Mouse (Mus musculus) intestine, embryonic 16.5 days (tissue): ENCODE data around the gene Zscan4e. TPM values are rescaled to one million over a fixed set of nuclear protein-coding genes. Genes with fewer than 3 reads are reported as not detected.
"Not testable (repeated sequence)": the region's sequence is repeated elsewhere in the genome, so short reads cannot be mapped to it uniquely, and the experiment has no call there.

Experiments used
- ATAC-seq: fragments of 200-750 bp; cut with Nextera tagmentation; 2 replicates; pipeline ENCODE4 v1.8.0; 2017; ENCODE audit warnings: moderate TSS enrichment, moderate library complexity
- H3K27ac ChIP-seq: fragments of 300-500 bp; sonication (generic); 2 replicates; pipeline ENCODE4 v1.5.1; 2014; ENCODE audit warnings: mild to moderate bottlenecking, low read length
- H3K27me3 ChIP-seq: fragments of 300-500 bp; sonication (generic); replicated peaks from 2 replicates; pipeline ENCODE4 v1.6.1; 2014; ENCODE audit warnings: low read length, control low read depth, mixed read lengths; ENCODE audit not compliant: control insufficient read depth, insufficient read depth
- H3K36me3 ChIP-seq: fragments of 300-500 bp; sonication (generic); 2 replicates; pipeline ENCODE4 v1.6.1; 2014; ENCODE audit warnings: low read length, control low read depth; ENCODE audit not compliant: control insufficient read depth, insufficient read depth
- H3K4me1 ChIP-seq: fragments of 300-500 bp; sonication (generic); 2 replicates; pipeline ENCODE4 v1.6.1; 2014; ENCODE audit warnings: low read length, control low read depth, mixed read lengths; ENCODE audit not compliant: control insufficient read depth, insufficient read depth
- H3K4me2 ChIP-seq: fragments of 300-500 bp; sonication (generic); 2 replicates; pipeline ENCODE4 v1.6.1; 2014; ENCODE audit warnings: low read depth, low read length, control low read depth
- H3K4me3 ChIP-seq: fragments of 300-500 bp; sonication (generic); 2 replicates; pipeline ENCODE4 v1.5.1; 2014; ENCODE audit warnings: mild to moderate bottlenecking, low read length
- H3K9ac ChIP-seq: fragments of 300-500 bp; sonication (generic); 2 replicates; pipeline ENCODE4 v1.6.1; 2014; ENCODE audit warnings: low read depth, low read length
- H3K9me3 ChIP-seq: fragments of 300-500 bp; sonication (generic); 2 replicates; pipeline ENCODE4 v1.6.1; 2016; ENCODE audit warnings: low read length, control low read depth; ENCODE audit not compliant: control insufficient read depth
- microRNA-seq: library from miRNA; unstranded; fragments of <30 nt; microRNA quantifications from one replicate; pipeline ENCODE4, GENCODE M21; 2016
- polyA plus RNA-seq: library from polyadenylated mRNA; unstranded; fragments of >200 nt; fragmentation: Nextera tagmentation; extraction: Ambion mirVana; gene quantifications from 2 replicates; pipeline ENCODE4 v1.2.1, GENCODE M21; 2015

Zscan4e gene
- not detected in 2 replicates for polyA plus RNA-seq

DNA sequence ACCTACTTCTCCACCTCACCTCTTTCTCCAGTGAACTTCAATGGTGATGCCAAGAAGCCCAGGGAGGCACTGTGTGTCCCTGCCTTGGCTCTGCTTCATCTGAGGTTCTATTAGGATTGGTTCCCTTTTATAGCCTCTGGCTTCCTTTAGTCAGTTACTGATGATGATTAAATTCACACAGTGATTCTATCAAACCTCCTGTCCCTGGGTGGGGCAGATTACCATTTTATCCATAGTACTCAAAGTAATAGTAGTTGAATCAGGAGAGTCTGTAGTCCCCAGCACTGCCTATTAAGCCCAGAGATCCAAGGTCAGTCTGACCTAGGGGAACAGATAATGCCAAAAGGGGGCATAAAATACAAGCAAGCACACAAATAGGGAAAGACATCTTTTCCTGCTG is at the start of gene Zscan4e:
TSS of gene Zscan4e (minus strand) at position 101 of the 400 bp plus-strand sequence.
- ATAC-seq, H3K4me1 ChIP-seq, H3K27me3 ChIP-seq, H3K27ac ChIP-seq, H3K9ac ChIP-seq, H3K4me2 ChIP-seq, H3K4me3 ChIP-seq, H3K36me3 ChIP-seq, H3K9me3 ChIP-seq: not testable (repeated sequence)

Small RNA genes within 50 kb of the gene (microRNA-seq; reads per million reads assigned to microRNA genes)
- not detected for gene Gm23087
- gene Gm26248: not detected

Other genes with a start within 250 kb of the Zscan4e start
- not detected in 2 replicates for gene Zscan4-ps1, start 241.0 kb downstream of the Zscan4e start, polyA plus RNA-seq
- not detected in 2 replicates for gene Zscan4d, start 144.5 kb downstream of the Zscan4e start, polyA plus RNA-seq
- gene Zscan4f, start 87.2 kb upstream of the Zscan4e start, polyA plus RNA-seq: not detected in 2 replicates
- not detected in 2 replicates for gene Zscan4-ps2, start 203.6 kb upstream of the Zscan4e start, polyA plus RNA-seq